Mouse (Mus musculus) right cerebral cortex, adult 2 months (tissue): ENCODE data around the gene Riok1.

Experiments
- DNase-seq, 2 experiments: peaks; one replicate each; pipeline ENCODE4 v3.0.0; 2021 to 2022; ENCODE audit warnings: low spot score in 2 of 2

The Riok1 gene

DNA sequence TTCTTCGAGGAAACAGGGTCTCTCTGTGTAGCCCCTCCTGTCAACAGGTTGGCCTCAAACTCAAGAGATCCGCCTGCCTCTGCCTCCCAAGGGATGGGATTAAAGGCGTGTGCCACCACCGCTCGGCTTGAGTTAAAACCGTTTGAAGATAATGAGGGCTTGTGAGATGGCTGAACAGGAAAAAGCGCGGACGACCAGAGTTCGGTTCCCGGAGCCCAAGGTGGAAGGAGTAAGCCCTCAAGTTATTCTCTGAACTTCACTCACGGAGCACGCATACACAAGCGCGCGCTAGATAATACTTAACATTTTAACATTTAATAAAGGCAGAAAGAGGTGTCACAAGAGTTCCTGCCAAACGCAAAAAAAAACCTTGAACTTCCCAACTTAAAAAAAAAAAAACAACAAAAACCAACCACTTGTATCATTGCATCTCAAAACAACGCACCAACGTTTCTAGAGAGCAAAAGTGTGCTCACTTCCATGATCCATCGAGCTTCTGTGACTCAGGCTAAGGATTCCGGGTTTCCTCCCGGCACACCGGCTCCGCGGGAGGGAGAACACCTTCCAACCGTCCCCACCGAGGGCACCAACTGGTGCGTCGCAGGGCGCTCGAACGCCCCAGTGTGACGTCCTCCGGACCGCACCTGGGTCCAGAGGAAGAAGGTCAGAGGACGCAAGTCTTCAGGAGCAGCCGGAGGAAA lies at the start of gene Riok1:
Gene Riok1, plus strand, starts transcription at position 653 of the 701 bp plus-strand sequence.
- DNase-seq, result peak in 1 of 2 experiments; percentile 10

DNA sequence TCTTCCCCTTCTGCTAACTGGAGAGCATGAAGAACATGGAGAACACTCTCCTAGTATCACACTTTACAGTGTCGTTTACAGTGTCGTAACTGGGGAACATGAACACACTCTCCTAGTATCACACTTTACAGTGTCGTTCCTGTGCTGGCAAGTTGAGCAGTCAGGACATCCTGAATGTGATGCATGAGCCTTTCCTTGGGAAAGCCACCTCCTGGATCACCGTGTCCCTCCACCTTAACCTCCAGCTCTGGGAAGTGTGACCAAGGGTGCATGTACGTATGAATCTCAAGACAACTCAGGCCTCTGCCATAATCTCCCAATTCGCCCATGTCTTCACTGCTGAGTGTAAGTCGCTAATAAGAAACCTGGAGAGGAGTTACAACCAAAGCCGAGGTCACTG lies 47.1 kb upstream of the Riok1 start:
- DNase-seq, result no peak

DNA sequence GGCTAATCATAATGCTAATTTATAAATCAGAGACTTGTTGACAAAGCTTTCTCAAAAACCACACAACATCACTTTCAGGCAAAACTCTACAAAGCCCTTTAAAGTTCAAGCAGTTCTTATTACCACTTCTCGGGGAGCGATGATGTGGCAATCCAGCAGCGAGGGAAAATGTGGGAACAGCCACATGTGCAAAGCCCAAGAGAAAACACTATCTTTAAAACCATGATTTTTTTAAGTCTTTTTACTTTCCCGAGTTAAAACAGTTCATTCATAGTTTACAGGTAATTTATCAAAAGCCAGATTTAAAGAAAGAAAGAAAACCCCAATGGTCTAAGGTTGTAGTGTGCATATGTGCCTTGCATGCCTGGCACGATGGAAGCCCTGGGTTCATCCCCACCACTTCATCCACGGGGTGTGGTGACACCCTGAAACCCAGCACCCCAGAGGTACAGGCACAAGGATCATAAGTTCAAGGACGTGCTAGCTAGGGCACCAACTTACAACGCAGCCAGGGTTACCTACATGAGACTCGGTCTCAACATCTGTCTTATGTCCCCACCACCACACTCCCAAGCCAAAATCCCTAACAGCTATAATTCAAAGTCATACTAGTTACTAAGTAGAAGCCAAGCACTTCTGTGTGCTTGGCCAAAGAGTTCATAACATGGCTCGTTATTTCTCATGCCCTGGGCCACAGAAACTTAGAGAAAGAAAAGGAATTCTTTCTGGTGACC lies 44.0 kb upstream of the Riok1 start:
- DNase-seq, result no peak

GRCm38 (mm10) chr13:37993376-37993703 lies 43.5 kb upstream of the Riok1 start:
- DNase-seq, result no peak

DNA sequence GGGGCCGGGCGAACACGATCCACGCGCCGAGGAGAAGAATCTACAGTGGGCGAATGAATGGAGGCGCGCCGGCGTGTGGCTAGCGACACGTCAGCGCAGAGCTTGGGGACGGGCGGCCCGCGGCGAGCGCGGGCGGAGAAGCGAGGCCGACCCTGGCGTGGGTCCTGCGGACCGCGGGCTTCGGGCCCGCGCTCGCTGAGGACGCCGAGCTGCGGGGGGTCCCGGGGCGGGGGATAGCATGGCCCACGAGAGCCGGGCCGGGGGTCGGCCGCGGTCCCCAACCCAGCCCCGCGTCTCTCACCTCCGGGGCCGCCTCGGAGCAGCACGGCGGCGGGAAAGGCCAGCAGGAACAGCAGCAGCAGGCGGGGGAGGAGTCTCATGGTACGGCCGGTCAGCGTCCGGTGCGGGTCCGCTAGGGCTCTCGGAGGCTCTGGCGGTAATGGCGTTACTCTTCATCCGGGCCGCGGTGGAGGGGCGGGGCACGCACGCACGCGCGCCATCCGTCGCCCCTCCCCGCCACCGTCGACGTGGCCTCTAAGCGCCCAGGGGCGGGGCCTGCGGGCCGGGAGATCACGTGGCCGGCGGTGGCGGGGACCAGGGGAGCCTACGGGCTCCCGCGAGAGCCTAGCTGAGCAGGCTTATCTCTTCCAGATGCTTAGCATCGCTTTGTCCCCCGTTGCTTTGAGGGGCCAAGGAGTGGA lies 42.9 kb upstream of the Riok1 start, which contains the start of gene Ssr1:
Gene Ssr1, minus strand, starts transcription at position 514 of the 701 bp plus-strand sequence.
- peak; percentile 91 to 94 for DNase-seq

DNA sequence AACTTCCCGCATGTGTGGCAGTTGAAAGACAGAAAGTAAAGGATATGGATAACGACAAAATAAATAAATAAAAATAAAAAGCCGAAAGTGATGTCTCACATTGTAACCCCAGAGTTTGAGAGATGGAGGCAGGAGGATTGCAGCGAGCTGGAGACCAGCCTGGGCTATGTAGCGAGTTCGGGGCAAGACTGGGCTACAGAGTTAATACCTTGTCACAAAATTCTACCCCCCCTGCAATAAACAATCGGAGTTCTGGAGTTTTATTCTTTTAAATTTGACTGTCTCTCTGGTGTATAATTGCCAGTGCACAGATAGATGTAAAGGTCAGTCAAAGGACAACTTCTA lies 42.4 kb upstream of the Riok1 start:
- no peak for DNase-seq

DNA sequence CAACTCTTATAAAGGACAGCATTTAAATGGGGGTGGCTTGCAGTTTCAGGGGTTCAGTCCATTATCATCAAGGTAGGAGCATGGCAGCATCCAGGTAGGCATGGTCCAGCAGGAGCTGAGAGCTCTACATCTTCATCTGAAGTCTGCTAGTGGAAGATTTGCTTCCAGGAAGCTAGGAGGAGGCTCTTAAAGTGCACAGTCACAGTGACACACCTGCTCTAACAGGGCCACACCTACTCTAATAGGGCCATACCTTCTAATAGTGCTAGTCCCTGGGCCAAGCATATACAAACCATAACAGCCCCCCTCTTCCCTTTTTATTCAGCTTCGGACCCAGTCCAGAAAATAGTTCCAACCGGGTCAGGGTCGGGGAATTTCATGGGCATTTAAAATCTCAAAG lies 37.1 kb upstream of the Riok1 start:
- DNase-seq, result no peak

GRCm38 (mm10) chr13:38002461-38002860 lies 34.3 kb upstream of the Riok1 start:
- no peak for DNase-seq

DNA sequence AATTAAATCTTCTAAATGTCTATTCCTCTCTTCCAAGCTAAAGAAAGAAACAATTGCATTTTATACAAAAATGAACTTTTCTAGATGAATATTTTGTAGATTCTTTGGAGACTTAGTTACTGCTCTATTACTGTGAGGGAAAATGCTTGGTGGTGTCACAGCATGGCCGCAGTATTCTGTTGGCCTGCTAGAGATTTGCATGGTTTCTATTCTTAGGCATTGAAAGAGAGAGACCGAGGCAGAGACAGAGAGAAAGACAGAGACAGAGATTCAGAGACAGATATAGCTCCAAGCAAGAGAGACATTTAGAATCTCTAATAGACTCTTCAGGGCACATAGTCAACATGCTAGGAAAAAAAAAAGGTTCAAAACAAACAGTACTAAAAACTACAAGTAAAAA lies 28.8 kb upstream of the Riok1 start:
- no peak for DNase-seq

- DNase-seq, result no peak
Observed at GRCm38 (mm10) chr13:38009721-38010408, 26.9 kb upstream of the Riok1 start.

GRCm38 (mm10) chr13:38010444-38010910 lies 26.3 kb upstream of the Riok1 start:
- DNase-seq, result no peak

DNA sequence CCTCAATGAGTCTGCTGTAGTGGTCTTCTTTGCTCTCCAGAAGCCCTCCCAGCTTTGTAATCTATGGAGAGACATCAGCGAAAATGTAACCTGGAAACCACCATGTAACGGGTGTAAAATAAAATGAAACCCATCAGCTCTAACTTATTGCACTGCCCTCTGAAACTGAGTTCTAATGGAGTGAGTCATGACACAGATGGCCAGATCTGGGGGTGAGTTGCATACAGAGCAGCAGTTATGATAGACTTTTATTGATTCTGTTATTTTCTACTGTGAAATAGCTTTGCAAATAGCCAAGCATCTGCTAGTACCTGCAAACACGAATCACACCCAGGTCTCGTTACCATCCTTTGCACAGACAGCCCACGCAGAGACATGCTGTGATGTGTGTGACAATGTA lies 24.4 kb upstream of the Riok1 start:
- DNase-seq, result no peak

DNA sequence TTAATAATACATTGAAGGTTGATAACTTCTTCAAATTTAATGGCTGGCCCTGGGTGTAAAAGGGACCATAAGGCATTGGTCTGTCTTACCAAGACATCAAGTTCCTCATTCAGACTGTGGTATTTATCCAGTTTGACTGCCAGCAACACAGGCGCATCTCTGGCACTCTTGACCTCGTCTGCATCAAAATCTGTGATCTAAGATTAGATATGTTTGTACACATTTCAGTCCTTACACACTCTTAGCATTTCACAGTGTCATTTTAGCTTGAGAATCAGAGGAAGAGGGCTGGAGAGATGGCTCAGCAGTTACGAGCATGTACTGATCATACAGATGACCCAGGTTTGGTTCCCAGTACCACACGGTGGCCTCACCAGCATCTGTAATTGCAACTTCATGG lies 21.2 kb upstream of the Riok1 start:
- no peak for DNase-seq

- DNase-seq, result no peak
Observed at GRCm38 (mm10) chr13:38018791-38019190, 18.0 kb upstream of the Riok1 start.

- DNase-seq, result no peak
Observed at GRCm38 (mm10) chr13:38025874-38026273, 10.9 kb upstream of the Riok1 start.

GRCm38 (mm10) chr13:38027618-38028248 lies 9.1 kb upstream of the Riok1 start:
- no peak for DNase-seq

GRCm38 (mm10) chr13:38028407-38028806 lies 8.4 kb upstream of the Riok1 start:
- no peak for DNase-seq

- peak; percentile 97 to 98 for DNase-seq
Observed at GRCm38 (mm10) chr13:38037044-38037687, 371 bp downstream of the Riok1 start, which contains the start of gene Cage1. Cage1 (minus strand) TSS chr13:38037069.

DNA sequence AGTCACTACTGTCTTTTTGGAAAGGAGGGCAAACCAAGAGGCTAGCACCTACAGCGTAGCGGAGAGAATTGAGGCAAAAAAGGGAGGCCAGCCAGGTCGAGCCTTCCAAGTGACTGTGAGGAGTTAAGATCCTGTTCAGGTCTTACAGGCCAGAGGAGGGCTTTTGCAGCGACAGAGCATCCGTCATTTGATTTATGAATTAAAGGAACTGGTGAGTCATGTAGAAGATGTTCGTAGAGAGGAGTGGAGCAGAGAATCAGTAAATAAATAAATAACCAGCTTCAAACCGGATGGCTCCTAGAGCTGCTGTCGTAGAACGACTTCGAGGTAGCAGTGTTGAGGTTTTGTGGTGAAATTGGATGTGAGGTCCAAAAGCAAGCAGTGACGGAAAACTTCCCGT lies 1.0 kb downstream of the Riok1 start:
- DNase-seq, result no peak

DNA sequence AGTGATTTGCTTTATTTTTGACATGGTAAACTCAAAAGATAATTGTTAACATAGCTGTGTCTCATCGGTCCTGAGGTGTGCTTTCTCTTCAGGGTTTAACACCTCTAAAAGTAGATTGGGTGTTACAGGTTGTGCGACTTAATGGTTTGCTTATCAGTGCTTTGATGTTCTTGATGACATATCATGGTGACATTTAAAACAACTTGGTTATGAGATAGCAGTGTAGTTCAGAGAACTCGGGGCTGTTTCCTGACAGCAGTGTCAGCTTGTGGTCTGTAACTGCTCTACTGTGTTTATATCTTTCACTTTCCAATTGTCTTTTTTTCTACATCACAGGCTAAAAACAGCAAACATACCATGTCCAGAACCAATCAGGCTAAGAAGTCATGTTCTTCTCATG lies 13.1 kb downstream of the Riok1 start:
- no peak for DNase-seq

GRCm38 (mm10) chr13:38062678-38063077 lies 25.9 kb downstream of the Riok1 start:
- no peak for DNase-seq
